Mouse (Mus musculus): Measurements from ENCODE around the gene Rpia. TPM values are rescaled to one million over a fixed set of nuclear protein-coding genes. Genes with fewer than 3 reads are reported as not detected.

Rpia gene
- polyA plus RNA-seq, 1 experiment from 2014 or later: 6.4 TPM

GRCm38 (mm10) chr6:70730828-70731227, 61.2 kb downstream of the Rpia start:
- ATAC-seq: no peak
- H3K4me2 ChIP-seq (replicated peaks; ENCODE audit: low read depth): no peak overlapping the region
- no peaks in the 10 kb centered on the region for H3K36me3 ChIP-seq (ENCODE audit: control insufficient read depth, insufficient read depth)
- H3K4me3 ChIP-seq (ENCODE audit: low read depth, low read length): no peak overlapping the region
- H3K9ac ChIP-seq (ENCODE audit: low read depth, low read length): no peak overlapping the region
- TF ChIP-seq CTCF (IDR thresholded peaks at IDR 0.05; ENCODE audit: low read depth): no peak
- H3K27me3 ChIP-seq (replicated peaks; ENCODE audit: control insufficient read depth, insufficient read depth, low read length): no peaks in the 10 kb centered on the region
- no peaks in the 10 kb centered on the region for H3K4me1 ChIP-seq (replicated peaks; ENCODE audit: control insufficient read depth, insufficient read depth, low read length)
- no peaks in the 10 kb centered on the region for H3K9me3 ChIP-seq (ENCODE audit: control insufficient read depth)
- H3K27ac ChIP-seq (ENCODE audit: low read depth, low read length): no peak overlapping the region

DNA sequence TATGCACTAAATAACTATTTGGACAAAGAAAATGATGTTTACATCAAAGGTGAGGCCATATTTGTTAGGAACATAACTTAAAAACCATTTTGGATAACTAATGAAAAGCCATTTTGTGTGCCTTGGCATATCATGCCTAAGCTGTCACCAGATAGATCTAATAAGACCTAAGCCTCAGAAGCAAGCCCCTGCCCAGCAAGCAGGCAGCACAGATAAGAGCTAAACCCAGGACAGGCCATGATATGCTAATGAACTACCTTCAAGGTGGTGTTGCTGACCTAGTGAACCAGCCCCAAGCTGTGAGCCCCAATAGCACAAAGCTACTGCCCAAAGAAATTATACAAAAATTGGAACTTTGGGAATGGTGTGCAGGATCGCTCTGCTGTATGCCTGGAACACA, 62.9 kb downstream of the Rpia start:
- Histone ChIP-seq H3K4me2 (replicated peaks; ENCODE audit: low read depth) (no peak overlapping the region), H3K9ac (ENCODE audit: low read depth, low read length) (no peak overlapping the region), H3K4me3 (ENCODE audit: low read depth, low read length) (no peak overlapping the region), H3K27me3 (replicated peaks; ENCODE audit: control insufficient read depth, insufficient read depth, low read length) (no peaks in the 10 kb centered on the region), H3K27ac (ENCODE audit: low read depth, low read length) (no peak overlapping the region), H3K4me1 (replicated peaks; ENCODE audit: control insufficient read depth, insufficient read depth, low read length) (no peaks in the 10 kb centered on the region), H3K9me3 (ENCODE audit: control insufficient read depth) (no peaks in the 10 kb centered on the region), H3K36me3 (ENCODE audit: control insufficient read depth, insufficient read depth) (no peaks in the 10 kb centered on the region)
- ATAC-seq: no peak
- 85% methylated on average over 1 of the region's 1 CpGs for WGBS
- no peak for TF ChIP-seq CTCF (IDR thresholded peaks at IDR 0.05; ENCODE audit: low read depth)

- no peaks in the 10 kb centered on the region for H3K4me1 ChIP-seq (replicated peaks; ENCODE audit: control insufficient read depth, insufficient read depth, low read length)
- no peak for ATAC-seq
- H3K9ac ChIP-seq (ENCODE audit: low read depth, low read length): no peak overlapping the region
- no peak overlapping the region for H3K4me3 ChIP-seq (ENCODE audit: low read depth, low read length)
- no peak overlapping the region for H3K4me2 ChIP-seq (replicated peaks; ENCODE audit: low read depth)
- H3K27me3 ChIP-seq (replicated peaks; ENCODE audit: control insufficient read depth, insufficient read depth, low read length): no peaks in the 10 kb centered on the region
- H3K36me3 ChIP-seq (ENCODE audit: control insufficient read depth, insufficient read depth): no peaks in the 10 kb centered on the region
- no peaks in the 10 kb centered on the region for H3K9me3 ChIP-seq (ENCODE audit: control insufficient read depth)
- WGBS: 76% methylated on average over 4 of the region's 4 CpGs
- no peak for TF ChIP-seq CTCF (IDR thresholded peaks at IDR 0.05; ENCODE audit: low read depth)
- no peak overlapping the region for H3K27ac ChIP-seq (ENCODE audit: low read depth, low read length)
These were observed 64.8 kb downstream of the Rpia start for GRCm38 (mm10) chr6:70727094-70727721.

- Histone ChIP-seq H3K27me3 (replicated peaks; ENCODE audit: control insufficient read depth, insufficient read depth, low read length) (no peaks in the 10 kb centered on the region), H3K27ac (ENCODE audit: low read depth, low read length) (no peak overlapping the region), H3K4me1 (replicated peaks; ENCODE audit: control insufficient read depth, insufficient read depth, low read length) (no peaks in the 10 kb centered on the region), H3K36me3 (ENCODE audit: control insufficient read depth, insufficient read depth) (no peaks in the 10 kb centered on the region), H3K4me2 (replicated peaks; ENCODE audit: low read depth) (no peak overlapping the region), H3K9ac (ENCODE audit: low read depth, low read length) (no peak overlapping the region), H3K4me3 (ENCODE audit: low read depth, low read length) (no peak overlapping the region), H3K9me3 (ENCODE audit: control insufficient read depth) (no peaks in the 10 kb centered on the region)
- 62% methylated on average over 2 of the region's 2 CpGs for WGBS
- no peak for ATAC-seq
- no peak for TF ChIP-seq CTCF (IDR thresholded peaks at IDR 0.05; ENCODE audit: low read depth)
These were observed 66.4 kb downstream of the Rpia start for GRCm38 (mm10) chr6:70725639-70726038.

- WGBS: 91% methylated on average over 13 of the region's 13 CpGs
- Histone ChIP-seq H3K27ac (ENCODE audit: low read depth, low read length) (no peak overlapping the region), H3K9me3 (ENCODE audit: control insufficient read depth) (no peaks in the 10 kb centered on the region), H3K27me3 (replicated peaks; ENCODE audit: control insufficient read depth, insufficient read depth, low read length) (no peaks in the 10 kb centered on the region), H3K4me1 (replicated peaks; ENCODE audit: control insufficient read depth, insufficient read depth, low read length) (no peaks in the 10 kb centered on the region), H3K4me2 (replicated peaks; ENCODE audit: low read depth) (no peak overlapping the region), H3K4me3 (ENCODE audit: low read depth, low read length) (no peak overlapping the region), H3K9ac (ENCODE audit: low read depth, low read length) (no peak overlapping the region), H3K36me3 (ENCODE audit: control insufficient read depth, insufficient read depth) (no peaks in the 10 kb centered on the region)
- TF ChIP-seq CTCF (IDR thresholded peaks at IDR 0.05; ENCODE audit: low read depth): no peak
- no peak for ATAC-seq
These were observed 67.3 kb downstream of the Rpia start for GRCm38 (mm10) chr6:70724722-70725121.

- no peaks in the 10 kb centered on the region for H3K9me3 ChIP-seq (ENCODE audit: control insufficient read depth)
- no peaks in the 10 kb centered on the region for H3K36me3 ChIP-seq (ENCODE audit: control insufficient read depth, insufficient read depth)
- TF ChIP-seq CTCF (IDR thresholded peaks at IDR 0.05; ENCODE audit: low read depth): no peak
- 91% methylated on average over 7 of the region's 7 CpGs for WGBS
- no peak overlapping the region for H3K9ac ChIP-seq (ENCODE audit: low read depth, low read length)
- no peaks in the 10 kb centered on the region for H3K4me1 ChIP-seq (replicated peaks; ENCODE audit: control insufficient read depth, insufficient read depth, low read length)
- H3K27me3 ChIP-seq (replicated peaks; ENCODE audit: control insufficient read depth, insufficient read depth, low read length): no peaks in the 10 kb centered on the region
- ATAC-seq: no peak
- no peak overlapping the region for H3K4me3 ChIP-seq (ENCODE audit: low read depth, low read length)
- H3K27ac ChIP-seq (ENCODE audit: low read depth, low read length): no peak overlapping the region
- no peak overlapping the region for H3K4me2 ChIP-seq (replicated peaks; ENCODE audit: low read depth)
These were observed 69.7 kb downstream of the Rpia start for GRCm38 (mm10) chr6:70722298-70722697.

DNA sequence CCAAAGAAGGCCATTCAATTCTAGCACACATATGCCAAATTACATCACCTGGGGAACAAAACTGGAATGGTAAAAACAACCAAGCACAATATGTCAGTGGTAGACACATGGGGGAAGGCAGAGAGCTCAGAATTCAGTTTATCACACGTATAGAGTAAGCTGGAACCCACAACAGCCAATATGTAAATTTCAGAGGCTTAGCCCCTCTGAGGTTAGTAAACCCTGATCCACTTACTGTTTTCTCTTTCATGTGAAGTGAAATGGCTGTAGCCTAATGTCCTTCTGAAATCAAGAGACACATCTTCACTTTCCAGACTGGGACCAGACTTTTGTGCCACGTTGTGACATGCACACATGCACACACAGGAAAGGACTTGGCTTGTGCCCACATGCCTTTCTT, 73.3 kb downstream of the Rpia start:
- Histone ChIP-seq H3K27ac (ENCODE audit: low read depth, low read length) (no peak overlapping the region), H3K9ac (ENCODE audit: low read depth, low read length) (no peak overlapping the region), H3K4me1 (replicated peaks; ENCODE audit: control insufficient read depth, insufficient read depth, low read length) (no peaks in the 10 kb centered on the region), H3K4me3 (ENCODE audit: low read depth, low read length) (no peak overlapping the region), H3K9me3 (ENCODE audit: control insufficient read depth) (no peaks in the 10 kb centered on the region), H3K27me3 (replicated peaks; ENCODE audit: control insufficient read depth, insufficient read depth, low read length) (no peaks in the 10 kb centered on the region), H3K36me3 (ENCODE audit: control insufficient read depth, insufficient read depth) (no peaks in the 10 kb centered on the region), H3K4me2 (replicated peaks; ENCODE audit: low read depth) (no peak overlapping the region)
- TF ChIP-seq CTCF (IDR thresholded peaks at IDR 0.05; ENCODE audit: low read depth): no peak
- ATAC-seq: no peak
- WGBS: 62% methylated on average over 2 of the region's 2 CpGs
